Mouse (Mus musculus): ENCODE data around the gene Cers6.

Gene Cers6

GRCm38 (mm10) chr2:68884573-68884972, 23.3 kb downstream of the Cers6 start:
- DNase-seq (ENCODE audit: low spot score in 2 of 2): peak in 1 of 2 experiments; percentile 54

- no peak for DNase-seq (ENCODE audit: low spot score in 2 of 2)
Measured at GRCm38 (mm10) chr2:68885206-68885605, 24.0 kb downstream of the Cers6 start.

GRCm38 (mm10) chr2:68885766-68886496, 24.7 kb downstream of the Cers6 start:
- no peak for DNase-seq (ENCODE audit: low spot score in 2 of 2)

- DNase-seq (ENCODE audit: low spot score in 2 of 2): no peak
Measured at GRCm38 (mm10) chr2:68886661-68887060, 25.4 kb downstream of the Cers6 start.

- DNase-seq (ENCODE audit: low spot score in 2 of 2): no peak
Measured at GRCm38 (mm10) chr2:68888094-68888705, 27.0 kb downstream of the Cers6 start.

GRCm38 (mm10) chr2:68889661-68890170, 28.5 kb downstream of the Cers6 start:
- no peak for DNase-seq (ENCODE audit: low spot score in 2 of 2)

GRCm38 (mm10) chr2:68892476-68892875, 31.2 kb downstream of the Cers6 start:
- no peak for DNase-seq (ENCODE audit: low spot score in 2 of 2)

- no peak for DNase-seq (ENCODE audit: low spot score in 2 of 2)
Measured at GRCm38 (mm10) chr2:68895044-68895764, 34.0 kb downstream of the Cers6 start.

GRCm38 (mm10) chr2:68896196-68896595, 35.0 kb downstream of the Cers6 start:
- no peak for DNase-seq (ENCODE audit: low spot score in 2 of 2)

GRCm38 (mm10) chr2:68899770-68900521, 38.7 kb downstream of the Cers6 start:
- no peak for DNase-seq (ENCODE audit: low spot score in 2 of 2)

GRCm38 (mm10) chr2:68900640-68901378, 39.6 kb downstream of the Cers6 start:
- no peak for DNase-seq (ENCODE audit: low spot score in 2 of 2)

GRCm38 (mm10) chr2:68901708-68902107, 40.5 kb downstream of the Cers6 start:
- no peak for DNase-seq (ENCODE audit: low spot score in 2 of 2)

- DNase-seq (ENCODE audit: low spot score in 2 of 2): no peak
Measured at GRCm38 (mm10) chr2:68902546-68902945, 41.3 kb downstream of the Cers6 start.

- DNase-seq (ENCODE audit: low spot score in 2 of 2): no peak
Measured at GRCm38 (mm10) chr2:68906921-68907320, 45.7 kb downstream of the Cers6 start.

- DNase-seq (ENCODE audit: low spot score in 2 of 2): no peak
Measured at GRCm38 (mm10) chr2:68907721-68908463, 46.7 kb downstream of the Cers6 start.

- no peak for DNase-seq (ENCODE audit: low spot score in 2 of 2)
Measured at GRCm38 (mm10) chr2:68910727-68911126, 49.5 kb downstream of the Cers6 start.

GRCm38 (mm10) chr2:68911587-68912483, 50.6 kb downstream of the Cers6 start:
- no peak for DNase-seq (ENCODE audit: low spot score in 2 of 2)

GRCm38 (mm10) chr2:68915742-68916141, 54.5 kb downstream of the Cers6 start:
- DNase-seq (ENCODE audit: low spot score in 2 of 2): no peak

GRCm38 (mm10) chr2:68916299-68916698, 55.1 kb downstream of the Cers6 start:
- no peak for DNase-seq (ENCODE audit: low spot score in 2 of 2)
